Mouse (Mus musculus) bone marrow macrophage, adult 2 months (primary cell): ENCODE data around the gene Tap1. TPM values are rescaled to one million over a fixed set of nuclear protein-coding genes. Genes with fewer than 3 reads are reported as not detected.
A peak's percentile ranks its signal among the peaks of the same experiment; 100 is the strongest.
"Not testable (repeated sequence)": the region's sequence is repeated elsewhere in the genome, so short reads cannot be mapped to it uniquely, and the experiment has no call there.

Experiments
- H3K27ac ChIP-seq: 2 replicates; pipeline ENCODE4 v1.5.1; 2012; ENCODE audit warnings: low read depth, low read length; ENCODE audit not compliant: insufficient read depth
- H3K4me1 ChIP-seq: 2 replicates; pipeline ENCODE4 v1.6.1; 2012; ENCODE audit warnings: low read length; ENCODE audit not compliant: control insufficient read depth, insufficient read depth
- H3K4me3 ChIP-seq: 2 replicates; pipeline ENCODE4 v1.5.1; 2012; ENCODE audit warnings: mild to moderate bottlenecking, low read length, moderate library complexity; ENCODE audit not compliant: insufficient read depth
- CTCF ChIP-seq: IDR thresholded peaks from 2 replicates; pipeline ENCODE4 v1.5.1; 2012; ENCODE audit warnings: low read depth, mild to moderate bottlenecking, low read length, moderate library complexity
- POLR2A ChIP-seq: IDR thresholded peaks from 2 replicates; pipeline ENCODE4 v1.6.1; 2012; ENCODE audit warnings: mild to moderate bottlenecking, low read depth, low read length, borderline replicate concordance
- polyA plus RNA-seq: library from polyadenylated mRNA; stranded (reverse); fragments of >200 nt; gene quantifications from 2 replicates; pipeline ENCODE4 v1.2.4, GENCODE M21; 2012; ENCODE audit not compliant: missing spikeins, insufficient read depth, insufficient read length

The Tap1 gene
- polyA plus RNA-seq, 1 experiment = 60.8 TPM

- H3K4me1 ChIP-seq = no peaks in the 10 kb centered on the region
- H3K4me3 ChIP-seq = no peak overlapping the region
- no peak overlapping the region for H3K27ac ChIP-seq
- TF ChIP-seq CTCF = no peak
- no peak for TF ChIP-seq POLR2A
These were observed 37.5 kb downstream of the Tap1 start for GRCm38 (mm10) chr17:34224816-34225215.

GRCm38 (mm10) chr17:34225426-34225825, 38.1 kb downstream of the Tap1 start:
- H3K4me3 ChIP-seq = no peak overlapping the region
- H3K4me1 ChIP-seq = no peaks in the 10 kb centered on the region
- H3K27ac ChIP-seq = no peak overlapping the region
- TF ChIP-seq POLR2A = no peak
- TF ChIP-seq CTCF = no peak

GRCm38 (mm10) chr17:34225911-34226310, 38.6 kb downstream of the Tap1 start:
- not testable (repeated sequence) for H3K4me1 ChIP-seq, H3K4me3 ChIP-seq, H3K27ac ChIP-seq

- H3K4me1 ChIP-seq, H3K27ac ChIP-seq, H3K4me3 ChIP-seq: not testable (repeated sequence)
These were observed 43.6 kb downstream of the Tap1 start for GRCm38 (mm10) chr17:34230971-34231370.

GRCm38 (mm10) chr17:34232021-34232420, 44.7 kb downstream of the Tap1 start:
- H3K4me3 ChIP-seq, H3K4me1 ChIP-seq, H3K27ac ChIP-seq: not testable (repeated sequence)

- no peak overlapping the region for H3K4me3 ChIP-seq
- no peak overlapping the region for H3K27ac ChIP-seq
- TF ChIP-seq POLR2A (no peak), CTCF (peak; percentile 96)
- H3K4me1 ChIP-seq = peaks cover 9% of the 10 kb centered on the region
These were observed 47.6 kb downstream of the Tap1 start for GRCm38 (mm10) chr17:34234926-34235325.

- no peak overlapping the region for H3K4me3 ChIP-seq
These were observed 49.3 kb downstream of the Tap1 start for GRCm38 (mm10) chr17:34236691-34237090.

GRCm38 (mm10) chr17:34237741-34238140, 50.4 kb downstream of the Tap1 start:
- H3K4me3 ChIP-seq = no peak overlapping the region
- TF ChIP-seq CTCF = no peak
- TF ChIP-seq POLR2A = no peak
- peaks cover 13% of the 10 kb centered on the region for H3K4me1 ChIP-seq
- no peak overlapping the region for H3K27ac ChIP-seq

More at GRCm38 (mm10) chr17:34236691-34237090, 49.3 kb downstream of the Tap1 start:
- TF ChIP-seq CTCF = no peak
- no peak for TF ChIP-seq POLR2A
- Histone ChIP-seq H3K27ac (no peak overlapping the region), H3K4me1 (peaks cover 13% of the 10 kb centered on the region)

GRCm38 (mm10) chr17:34238706-34239105, 51.4 kb downstream of the Tap1 start, which contains the start of gene H2-Ob:
H2-Ob (plus strand) TSS chr17:34238903.
- peak within 1 kb of the TSS; percentile 77 for H3K27ac ChIP-seq
- TF ChIP-seq CTCF (no peak), POLR2A (no peak)
- H3K4me3 ChIP-seq = peak within 1 kb of the TSS; percentile 12; the same call in 1 of the 2 replicates
- peaks cover 13% of the 10 kb centered on the region for H3K4me1 ChIP-seq

GRCm38 (mm10) chr17:34239601-34240041, 52.3 kb downstream of the Tap1 start:
- H3K4me3 ChIP-seq = peak overlapping the region; percentile 42
- H3K27ac ChIP-seq = peak overlapping the region; percentile 77
- peaks cover 13% of the 10 kb centered on the region for H3K4me1 ChIP-seq
- no peak for TF ChIP-seq POLR2A
- TF ChIP-seq CTCF = no peak

GRCm38 (mm10) chr17:34240366-34240765, 53.0 kb downstream of the Tap1 start:
- peak overlapping the region; percentile 76; the same call in 1 of the 2 replicates for H3K27ac ChIP-seq
- peak overlapping the region; percentile 42 for H3K4me3 ChIP-seq
- H3K4me1 ChIP-seq = peaks cover 11% of the 10 kb centered on the region
- TF ChIP-seq CTCF = no peak
- no peak for TF ChIP-seq POLR2A
